Mouse (Mus musculus) megakaryocyte progenitor cell, adult 5-6 weeks (primary cell): ENCODE measurements at regions not wholly inside any gene's neighbourhood (a gene's known extent, or its start where the extent isn't known, plus 50 kb on each side); places are given as distances from the start of the nearest gene placed in this dataset.
"Not testable (repeated sequence)": the region's sequence is repeated elsewhere in the genome, so short reads cannot be mapped to it uniquely, and the experiment has no call there.

ENCODE experiments used
- ATAC-seq: replicated peaks from 2 replicates; pipeline ENCODE4 v1.8.0; 2016; ENCODE audit warnings: mild to moderate bottlenecking, moderate TSS enrichment, inconsistent platforms; ENCODE audit not compliant: poor library complexity

DNA sequence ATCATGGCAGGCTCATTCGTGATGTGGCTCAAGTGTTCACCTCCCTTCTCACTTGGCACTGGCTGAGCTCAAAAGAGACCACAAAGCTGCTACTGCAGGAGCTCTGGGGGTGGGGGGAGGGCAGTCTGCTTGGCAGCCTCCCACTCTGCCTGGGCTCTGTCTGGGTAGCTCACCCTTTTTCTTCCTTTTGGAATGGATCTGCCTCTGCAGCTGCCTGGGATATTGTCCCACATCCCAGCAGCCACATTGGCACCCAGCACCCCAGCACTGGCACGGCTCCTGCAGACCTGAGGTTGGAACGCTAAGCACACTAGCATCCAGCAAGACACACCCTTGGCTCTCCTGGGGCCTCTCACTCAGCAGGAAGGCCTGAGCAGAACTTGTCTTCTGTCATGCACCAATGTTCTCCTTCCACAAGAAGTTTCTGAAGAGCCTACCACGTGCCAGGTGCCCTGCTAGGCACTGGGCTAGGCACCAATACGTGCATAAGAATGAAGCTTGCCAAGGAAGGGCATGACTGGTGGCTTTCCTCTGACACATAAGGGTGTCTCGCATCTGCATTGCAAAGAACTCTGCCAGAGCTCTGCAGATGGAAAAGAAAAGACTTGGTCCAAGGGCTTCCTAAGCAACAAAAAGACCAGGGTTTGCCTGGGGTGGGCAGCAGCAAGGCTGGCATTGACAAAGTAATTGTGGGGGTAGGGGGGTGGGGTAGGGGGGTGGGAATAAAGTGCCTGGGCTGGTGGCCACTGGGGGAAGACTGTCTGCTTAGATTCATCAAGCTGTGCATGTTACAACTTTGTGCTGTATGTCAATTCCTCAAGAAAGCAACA lies 112.1 kb upstream of the Sipa1l1 start:
- not testable (repeated sequence) for ATAC-seq

DNA sequence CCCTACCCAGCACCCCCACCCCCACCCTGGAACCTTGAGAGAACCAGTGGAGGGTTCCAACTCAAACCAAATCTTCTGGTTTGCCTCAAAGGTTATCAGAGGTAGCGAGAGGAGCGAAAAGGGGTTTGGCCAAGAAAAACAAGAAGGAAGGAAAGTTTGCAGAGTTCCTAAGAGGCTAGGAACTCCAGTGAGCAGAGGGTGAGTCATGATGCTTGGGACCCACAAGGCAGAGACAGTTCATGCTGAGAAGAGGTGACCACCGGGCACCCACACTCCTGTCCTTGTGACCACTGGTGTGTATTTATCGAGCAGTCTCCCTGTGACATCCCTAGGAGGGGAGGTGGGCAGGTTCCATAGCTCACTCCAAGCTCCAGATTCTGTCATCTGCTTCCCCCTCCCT lies 104.1 kb upstream of the Sipa1l1 start:
- ATAC-seq, result no peak

DNA sequence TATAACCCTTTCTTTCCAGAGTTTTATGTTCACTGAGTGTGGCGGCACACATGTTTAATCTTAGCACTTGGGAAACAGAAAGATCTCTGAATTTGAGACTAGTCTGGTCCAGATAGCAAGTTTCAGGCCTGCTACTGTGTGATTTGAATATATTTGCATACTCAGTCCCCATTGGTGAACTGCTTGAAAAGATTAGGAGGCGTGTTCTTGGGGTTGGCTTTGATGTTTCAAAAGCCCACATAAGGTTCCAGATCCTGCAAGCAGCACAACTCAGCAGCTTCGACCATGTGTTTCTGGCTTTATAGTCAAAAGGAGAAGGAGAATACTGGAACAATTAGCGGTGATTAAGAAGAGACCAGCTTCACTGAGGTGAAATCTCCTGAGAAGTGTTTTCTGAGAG lies 102.3 kb upstream of the Sipa1l1 start:
- ATAC-seq, result peak; percentile 82

DNA sequence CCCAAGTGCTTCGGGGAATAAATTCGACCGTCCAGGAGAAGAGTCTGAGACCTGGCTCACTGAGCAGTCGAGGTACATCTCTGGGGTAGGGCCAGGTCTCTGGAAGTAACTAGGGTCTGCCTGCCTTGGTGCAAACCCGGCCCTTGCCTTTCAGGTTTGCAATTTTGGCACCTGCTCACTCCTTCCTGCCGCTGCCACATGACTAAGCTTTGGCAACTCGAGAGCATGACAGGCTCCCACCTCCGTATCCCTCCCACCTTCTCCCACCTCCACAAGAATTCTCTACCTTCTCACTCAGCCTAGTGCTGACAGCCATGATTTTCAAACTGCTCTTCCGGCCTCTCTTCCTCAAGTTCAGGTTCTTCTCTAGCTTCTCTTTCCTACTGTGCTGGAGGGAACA lies 99.5 kb upstream of the Sipa1l1 start:
- ATAC-seq, result no peak

DNA sequence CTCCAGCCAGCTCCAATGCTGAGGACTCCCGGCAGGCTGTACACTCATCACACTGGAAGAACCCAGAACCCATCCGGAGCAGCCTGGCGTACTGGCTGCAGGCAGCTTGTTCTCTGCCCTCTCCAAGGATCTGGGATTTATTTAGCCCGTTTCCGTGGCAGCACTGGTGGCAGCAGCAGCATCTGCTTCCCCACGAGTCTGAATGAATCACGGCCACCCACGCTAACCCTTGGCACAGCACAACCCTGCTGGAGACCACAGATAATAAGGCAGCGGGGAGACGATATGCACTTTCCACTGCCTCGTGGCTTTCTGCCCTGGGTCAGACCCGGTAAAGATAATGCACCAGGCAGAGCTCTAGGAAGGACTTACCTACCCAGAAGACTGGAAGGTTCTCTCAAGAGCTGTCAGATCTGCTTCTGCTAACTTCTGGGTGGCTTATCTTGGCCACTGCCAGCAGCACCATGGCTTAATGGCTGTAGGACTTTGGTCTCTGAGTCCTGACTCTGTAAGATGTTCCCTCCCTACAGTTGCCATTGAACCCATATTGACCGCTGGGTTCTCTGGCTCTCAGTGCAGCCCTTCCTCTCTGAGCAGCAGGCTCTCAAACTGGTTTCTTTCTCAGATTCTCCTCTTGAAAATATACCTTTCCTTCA lies 96.2 kb upstream of the Sipa1l1 start:
- peak; percentile 80 for ATAC-seq

DNA sequence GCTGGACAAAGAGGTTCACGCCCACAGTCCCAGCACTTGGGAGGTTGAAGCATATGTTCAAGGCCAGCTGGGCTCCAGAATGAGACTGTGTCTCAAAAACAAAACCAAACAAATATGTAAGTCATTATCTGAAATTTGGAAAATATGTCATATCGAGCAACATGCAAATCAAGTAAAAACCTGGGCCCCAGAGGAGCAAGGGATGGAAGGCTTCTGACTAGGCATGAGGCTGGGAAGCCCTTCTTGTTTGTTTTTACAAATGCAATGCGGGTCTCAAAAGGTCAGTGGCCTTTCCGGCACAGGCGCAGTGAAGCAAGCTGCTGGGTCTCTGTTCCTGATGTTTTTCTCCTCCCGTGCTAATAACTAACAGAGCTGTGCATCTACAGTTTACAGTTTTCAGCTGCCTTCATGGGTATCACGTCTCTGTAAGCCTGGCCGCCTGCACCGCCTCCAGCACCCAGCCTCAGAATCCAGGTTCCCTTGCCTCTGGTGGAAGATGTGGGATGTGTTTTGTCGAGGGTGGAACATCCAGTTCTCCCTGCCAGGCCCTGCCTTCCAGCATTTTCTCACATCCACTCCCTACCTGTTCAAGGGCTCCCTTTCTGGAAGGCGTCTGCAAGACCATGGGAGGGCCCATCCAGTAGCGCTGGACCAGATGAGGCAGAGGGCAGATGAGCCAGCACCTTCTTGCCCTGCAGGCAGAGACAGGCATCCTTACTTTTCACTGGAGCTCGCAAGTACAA lies 93.5 kb upstream of the Sipa1l1 start:
- ATAC-seq, result no peak

DNA sequence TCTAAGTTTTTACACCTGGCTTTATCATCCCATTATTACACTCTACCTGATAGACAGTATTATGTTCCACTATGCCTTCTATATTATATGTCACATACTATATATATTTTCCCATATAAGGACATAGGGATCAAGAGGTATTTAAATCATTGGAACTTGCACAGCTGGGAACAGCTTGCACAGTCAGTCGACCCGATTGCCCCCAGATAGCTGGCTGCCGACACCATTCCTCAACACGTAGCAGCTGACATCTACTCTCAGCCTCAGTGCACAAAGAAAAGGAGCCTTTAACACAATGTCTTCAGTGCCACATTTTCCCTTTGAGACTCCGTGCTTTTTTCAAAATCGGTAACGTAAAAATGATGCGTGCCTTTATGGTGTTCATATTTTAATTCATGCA lies 92.4 kb upstream of the Sipa1l1 start:
- no peak for ATAC-seq

DNA sequence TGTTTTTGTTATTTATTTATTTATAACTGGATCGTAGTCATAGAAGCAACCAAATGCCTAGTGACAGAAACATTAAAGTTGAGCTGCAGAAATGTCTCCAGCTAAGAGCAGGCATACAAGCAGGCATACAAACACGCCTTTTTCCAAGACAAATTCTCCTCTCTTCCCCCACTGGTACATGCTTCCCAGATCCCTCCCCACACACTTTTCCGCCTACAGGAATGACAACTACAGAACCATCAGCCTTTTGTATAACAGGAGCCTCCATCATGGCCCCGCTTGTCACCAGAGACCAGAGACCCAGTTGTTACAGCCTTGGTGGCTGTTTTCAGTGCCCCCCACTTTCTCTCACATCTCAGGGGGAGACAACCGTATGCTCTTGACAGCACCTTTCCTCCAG lies 91.2 kb upstream of the Sipa1l1 start:
- no peak for ATAC-seq

DNA sequence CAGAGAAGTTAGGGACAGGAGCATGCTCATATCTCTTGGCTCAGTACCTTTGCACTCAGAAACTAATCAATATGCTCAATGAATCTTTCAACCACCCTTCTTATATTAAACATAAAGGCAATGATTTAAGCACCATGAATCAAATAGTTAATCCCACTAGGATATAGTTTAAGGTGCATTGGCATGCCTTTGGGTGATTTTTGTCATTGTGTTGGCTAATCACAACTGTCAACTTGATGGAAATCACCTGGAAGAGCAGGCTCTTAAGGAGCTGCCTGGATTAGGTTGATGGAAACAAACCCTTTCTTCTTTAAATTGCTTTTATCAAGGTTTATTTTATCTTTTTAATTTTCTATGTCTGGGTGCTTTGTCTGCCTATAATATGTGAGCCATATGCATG lies 90.4 kb upstream of the Sipa1l1 start:
- no peak for ATAC-seq

DNA sequence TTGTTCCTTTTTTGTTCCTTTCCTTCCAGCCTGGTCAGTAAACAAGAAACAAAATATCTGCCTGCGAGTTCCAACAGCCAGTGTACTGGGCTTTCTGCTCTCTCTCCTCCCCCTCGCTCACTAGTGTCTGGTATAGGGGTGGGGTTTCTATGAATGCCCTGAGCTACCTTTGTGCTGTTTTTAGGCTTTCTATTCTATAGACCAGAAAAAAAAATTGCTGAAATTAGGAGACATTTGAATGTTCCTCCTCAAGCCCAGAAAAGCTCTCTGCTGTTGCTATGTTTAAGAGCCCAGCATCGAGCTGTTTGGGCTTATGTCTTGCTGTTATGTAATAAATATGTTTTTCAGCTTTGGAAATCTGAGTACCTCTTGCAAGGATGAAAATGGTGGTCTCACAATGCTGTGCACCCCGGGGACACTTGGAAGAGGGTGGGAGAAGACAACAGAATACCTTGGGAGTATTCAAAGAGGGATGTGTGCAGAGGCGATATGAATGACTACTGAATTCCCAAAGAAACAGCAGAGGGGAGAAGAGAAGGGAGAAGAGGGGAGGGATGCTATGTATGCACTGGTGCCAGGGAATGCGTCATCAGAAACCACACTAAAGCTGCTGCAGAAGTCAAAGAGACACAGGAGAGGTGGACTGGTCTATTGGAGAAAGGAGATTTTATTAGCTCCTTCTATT lies 88.8 kb upstream of the Sipa1l1 start:
- ATAC-seq, result no peak

DNA sequence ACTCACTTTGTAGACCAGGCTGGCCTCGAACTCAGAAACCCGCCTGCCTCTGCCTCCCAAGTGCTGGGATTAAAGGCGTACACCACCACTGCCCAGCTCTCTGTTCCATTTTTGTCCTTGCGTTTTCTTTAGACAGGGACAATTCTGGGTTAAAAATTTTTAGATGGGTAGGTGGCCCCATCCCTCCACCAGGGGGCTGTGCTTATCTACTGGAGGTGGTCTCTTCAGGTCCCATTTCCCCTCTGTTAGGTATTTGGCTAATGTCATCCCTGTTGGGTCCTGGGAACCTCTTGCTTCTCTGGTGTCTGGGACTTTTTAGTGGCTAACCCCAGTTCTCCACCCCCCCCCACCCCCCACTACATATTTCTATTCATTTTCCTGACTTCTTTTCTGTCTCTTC lies 86.5 kb upstream of the Sipa1l1 start:
- ATAC-seq, result not testable (repeated sequence)

DNA sequence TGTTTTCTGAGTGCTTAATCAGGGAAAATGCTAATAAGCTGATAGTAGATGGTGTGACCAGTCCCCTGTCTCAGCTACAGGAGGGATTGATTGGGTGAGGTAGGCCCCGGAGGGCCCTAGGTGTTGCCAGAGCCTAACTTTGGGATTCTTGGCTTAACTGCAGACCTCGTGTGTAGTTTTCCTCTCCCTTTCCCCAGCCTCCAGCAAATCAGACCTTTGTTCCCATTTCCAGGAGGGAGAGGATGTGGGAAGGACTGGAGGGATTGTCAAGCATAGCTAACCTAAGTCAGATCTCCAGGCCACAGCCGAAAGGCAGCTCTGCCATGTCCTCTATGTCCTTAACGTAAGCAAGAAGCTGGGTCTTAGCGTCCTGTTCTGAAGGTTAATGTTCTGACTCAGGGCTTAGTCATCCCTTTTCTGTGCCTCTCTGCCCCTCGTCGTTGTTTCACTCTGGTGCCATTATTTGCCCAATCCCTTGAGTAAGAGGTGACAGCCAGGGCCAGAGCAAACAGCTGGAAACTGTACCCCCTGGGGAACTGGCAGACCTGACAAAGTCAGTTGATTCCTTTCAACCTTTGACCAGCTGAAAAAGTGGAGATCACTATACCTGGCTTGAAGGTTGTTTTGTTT lies 83.2 kb upstream of the Sipa1l1 start:
- no peak for ATAC-seq

DNA sequence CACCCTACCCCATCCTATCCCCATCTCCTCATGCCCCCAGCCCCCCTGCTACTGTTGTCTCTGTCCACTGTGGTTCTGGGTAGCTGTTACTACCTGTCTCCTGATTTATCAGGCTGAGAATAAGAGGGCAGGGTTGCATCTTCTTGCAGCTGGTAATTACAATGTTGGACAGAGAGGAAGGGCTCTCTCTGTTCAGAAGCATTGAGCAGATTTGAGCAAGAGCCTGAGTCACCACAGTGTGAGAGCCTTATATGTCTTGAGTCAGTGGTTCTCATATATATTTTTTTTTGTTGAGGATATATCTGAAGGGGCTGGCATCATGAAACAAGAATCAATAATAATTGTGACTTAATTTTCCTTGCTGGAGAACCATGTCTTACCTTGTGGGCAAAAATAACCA lies 82.7 kb upstream of the Sipa1l1 start:
- ATAC-seq, result no peak

DNA sequence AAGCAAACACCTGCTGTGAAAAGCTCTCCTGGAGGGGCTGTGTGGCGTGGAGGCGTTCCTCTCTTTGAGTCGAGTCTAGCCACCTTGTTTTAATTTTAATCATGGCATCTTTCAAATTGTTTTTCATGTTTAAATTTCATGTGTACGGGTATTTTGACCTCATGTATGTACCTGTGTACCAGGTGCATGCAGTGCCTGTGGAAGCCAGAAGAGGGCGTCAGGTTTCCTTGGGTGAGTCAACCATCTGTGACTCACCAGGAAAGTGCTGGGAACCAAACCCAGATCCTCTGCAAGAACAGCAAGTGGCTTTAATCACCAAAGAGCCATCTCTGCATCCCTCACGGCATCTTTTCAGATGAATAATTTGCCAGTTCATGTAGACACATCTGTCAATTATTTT lies 79.8 kb upstream of the Sipa1l1 start:
- ATAC-seq, result no peak

DNA sequence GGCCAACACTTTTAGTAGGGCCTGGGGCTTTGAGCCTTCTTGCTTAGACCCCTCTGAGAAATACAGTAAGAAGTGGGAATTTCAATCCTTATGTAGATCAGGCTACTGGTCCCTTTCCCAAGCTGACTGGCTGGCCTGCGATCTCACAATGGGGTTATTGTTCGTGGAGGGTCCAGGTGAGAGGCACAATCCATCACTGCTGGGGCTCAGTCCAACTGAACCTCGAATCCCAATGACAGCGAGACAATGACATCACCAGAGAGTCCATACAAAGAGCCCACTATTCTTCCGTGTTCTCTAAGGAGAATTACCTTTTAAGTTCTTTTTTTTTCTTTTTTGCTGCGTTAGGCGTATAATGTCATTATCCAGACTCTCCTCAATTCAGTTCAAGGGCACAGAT lies 75.8 kb upstream of the Sipa1l1 start:
- no peak for ATAC-seq

DNA sequence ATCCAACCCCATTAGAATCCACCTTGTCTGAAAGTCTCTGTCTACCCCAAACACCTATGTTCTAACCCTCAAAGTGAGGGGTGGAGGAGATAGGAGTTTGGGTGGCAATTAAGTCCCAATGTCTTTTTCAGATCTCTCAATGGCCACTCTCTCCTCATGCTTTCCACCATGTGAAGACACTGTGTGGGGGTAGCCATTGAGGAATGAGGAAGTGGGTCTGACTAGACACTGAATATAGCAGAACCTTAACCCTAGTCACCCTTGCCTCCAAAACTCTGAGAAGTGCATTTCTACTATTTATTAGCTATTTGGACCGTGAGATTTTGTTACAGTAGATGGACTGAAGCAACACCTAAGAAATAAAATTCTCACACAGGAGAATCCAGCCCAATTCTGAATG lies 73.7 kb upstream of the Sipa1l1 start:
- ATAC-seq, result 0 out of 2 replicates have a peak, but pooled peaks have one; percentile 54

DNA sequence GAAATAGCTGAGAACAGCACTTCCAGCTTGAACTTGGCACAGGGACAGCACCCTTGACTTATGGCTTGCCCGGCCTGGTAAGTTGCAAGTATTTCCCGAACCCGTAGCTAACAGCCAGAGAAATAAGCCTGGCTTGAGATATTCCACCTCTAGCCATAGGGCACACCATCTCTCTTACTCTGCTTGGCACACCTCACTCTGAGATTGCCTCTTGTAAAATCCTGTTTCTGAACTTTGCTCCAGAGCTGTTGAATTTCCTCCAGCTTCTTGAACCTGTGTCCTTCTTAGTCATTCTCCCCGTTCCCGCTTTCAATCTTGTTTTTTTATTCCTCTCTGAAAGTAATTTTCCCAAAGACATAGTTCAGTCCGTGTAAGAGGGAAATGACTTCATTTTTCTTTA lies 72.0 kb upstream of the Sipa1l1 start:
- no peak for ATAC-seq

DNA sequence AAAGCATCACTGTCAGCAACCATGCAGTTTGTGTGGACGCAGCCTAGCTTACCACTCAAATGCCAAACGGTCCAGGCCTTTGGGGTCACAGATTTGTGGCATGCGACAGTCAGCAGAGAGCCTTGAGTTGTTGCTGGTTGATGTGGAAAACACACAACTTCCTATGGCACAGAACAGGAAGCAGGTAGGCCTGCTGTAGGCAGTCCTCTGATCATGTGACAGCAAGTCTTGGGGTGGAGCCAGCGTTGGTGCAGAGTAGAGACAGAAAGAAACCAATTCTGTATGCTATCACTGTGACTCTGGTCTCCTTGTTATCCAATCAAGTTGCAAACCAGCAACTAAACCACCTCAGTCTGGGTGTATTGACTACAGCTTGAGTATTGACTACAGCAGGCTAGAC lies 71.5 kb upstream of the Sipa1l1 start:
- ATAC-seq, result peak; percentile 50; the same call in 1 of the 2 replicates

DNA sequence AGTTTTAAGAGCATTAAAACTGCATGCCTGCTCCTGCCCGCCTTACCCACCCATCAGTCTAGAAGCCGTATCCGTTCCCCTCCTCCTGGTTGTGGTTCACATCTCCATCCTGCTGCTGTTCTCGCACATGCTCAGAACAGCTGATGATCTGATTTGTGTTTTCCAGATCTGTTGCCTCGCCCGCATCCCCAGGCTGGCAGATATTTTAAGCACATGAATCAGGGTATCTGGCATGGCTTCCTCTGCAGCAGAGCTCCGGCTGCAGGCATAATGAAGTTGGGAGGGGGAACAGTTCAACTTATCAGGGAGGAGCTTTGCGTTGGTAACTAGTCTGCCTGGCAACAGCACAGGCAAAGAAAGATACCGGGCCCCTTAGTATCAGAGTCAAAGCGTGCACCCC lies 64.9 kb upstream of the Sipa1l1 start:
- ATAC-seq, result no peak

DNA sequence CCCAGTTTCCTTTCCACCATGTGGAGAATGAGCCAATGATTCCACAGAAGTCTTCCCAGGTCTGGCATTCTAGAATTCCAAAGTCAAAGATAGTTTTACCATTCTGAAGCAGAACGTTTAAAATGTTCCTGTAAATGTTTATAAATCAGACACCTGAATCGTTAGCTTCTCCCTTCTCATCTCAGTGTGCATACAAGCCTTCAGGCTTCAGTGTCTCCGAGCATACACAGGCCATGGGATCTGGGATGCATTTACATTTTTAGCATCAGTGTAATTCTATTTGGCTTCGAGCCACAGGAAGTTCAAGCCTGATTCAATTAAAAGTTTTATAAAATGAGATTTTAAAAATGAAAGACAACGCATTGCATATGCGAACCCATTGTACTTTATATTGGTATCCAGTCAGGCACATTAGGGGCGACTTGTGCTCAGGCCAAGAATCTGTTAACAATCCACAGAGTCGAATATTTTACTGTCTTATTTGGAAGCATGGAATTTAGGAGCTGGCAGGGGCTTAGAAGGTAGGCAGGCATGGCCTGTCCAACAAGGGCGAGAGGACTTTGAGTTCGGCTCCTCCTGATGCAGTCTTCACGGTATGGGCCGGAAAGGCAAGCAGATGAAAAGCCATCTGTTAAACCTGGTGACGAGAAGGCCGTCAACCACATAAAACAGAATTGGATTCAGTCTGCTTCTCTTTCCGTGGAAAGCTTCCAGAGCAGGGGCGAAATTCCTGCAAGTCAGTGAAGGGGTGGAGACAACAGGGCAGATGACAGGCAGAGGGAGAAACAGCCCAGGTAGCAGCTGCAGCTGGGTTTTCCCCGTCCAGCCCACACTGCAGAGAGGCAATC lies 63.7 kb upstream of the Sipa1l1 start:
- ATAC-seq, result no peak
